Comparison of ENCODE assay signal across 9 mouse cellular contexts in genomic region chr7:24662575-24662974, GRCm38 (mm10). TPM values are rescaled to one million over a fixed set of nuclear protein-coding genes. Genes with fewer than 3 reads are reported as not detected.
A peak's percentile ranks its signal among the peaks of the same experiment; 100 is the strongest.
DNase-seq lines count a peak whose midpoint lies in the region; ATAC-seq and TF ChIP-seq lines count a peak whose summit lies in the region.
"Had no signal": no experiment of that assay in that cellular context is flagged by ENCODE, and none has a peak within 500 bp of the region (broad histone marks: within the 10 kb centered on the region; RNA-seq: fewer than 3 reads in every experiment).

No protein-coding gene starts in this region.

- H3K4me3 ChIP-seq in limb, embryonic 10.5 days, result no peak overlapping the region
- no peak overlapping the region for H3K4me3 ChIP-seq in midbrain, embryonic 14.5 days (replicated peaks; ENCODE audit: low read depth, low read length)
- H3K4me3 ChIP-seq in spleen, adult 2 months (ENCODE audit: extremely low read depth, insufficient read depth, insufficient read length), result no peak overlapping the region
- H3K4me3 ChIP-seq: erythroblast, embryonic 14.5 days had no signal

- peaks cover 6% of the 10 kb centered on the region for H3K27me3 ChIP-seq in Patski
- H3K27me3 ChIP-seq in limb, embryonic 10.5 days (ENCODE audit: low read depth, poor library complexity, severe bottlenecking), result no peaks in the 10 kb centered on the region
- no peaks in the 10 kb centered on the region for H3K27me3 ChIP-seq in midbrain, embryonic 14.5 days (ENCODE audit: control insufficient read depth, insufficient read depth, low read length)
- H3K27me3 ChIP-seq in spleen, adult 2 months (ENCODE audit: control insufficient read depth, insufficient read depth, low read length), result no peaks in the 10 kb centered on the region

- TF ChIP-seq CTCF in Patski (IDR thresholded peaks at IDR 0.05), result peak; percentile 93
- TF ChIP-seq CTCF in spleen, adult 2 months (IDR thresholded peaks at IDR 0.05; ENCODE audit: extremely low read depth, insufficient read depth, insufficient read length, insufficient replicate concordance), result peak; percentile 80; the same call in 1 of the 2 replicates

- no peak overlapping the region for H3K9ac ChIP-seq in midbrain, embryonic 14.5 days (replicated peaks; ENCODE audit: low read length)

- no peak overlapping the region for H3K27ac ChIP-seq in limb, embryonic 10.5 days
- no peak overlapping the region for H3K27ac ChIP-seq in midbrain, embryonic 14.5 days (replicated peaks; ENCODE audit: low read depth, low read length)
- no peak overlapping the region for H3K27ac ChIP-seq in spleen, adult 2 months (ENCODE audit: insufficient read depth, low read length)

- WGBS in limb, embryonic 10.5 days, result 14% methylated on average over 8 of the region's 8 CpGs
- 14% methylated on average over 8 of the region's 8 CpGs for WGBS in midbrain, embryonic 14.5 days
- 7% methylated on average over 8 of the region's 8 CpGs for WGBS in spleen, adult 2 months

- H3K36me3 ChIP-seq in limb, embryonic 10.5 days, result no peaks in the 10 kb centered on the region
- no peaks in the 10 kb centered on the region for H3K36me3 ChIP-seq in midbrain, embryonic 14.5 days (ENCODE audit: control insufficient read depth, insufficient read depth, low read length)
- no peaks in the 10 kb centered on the region for H3K36me3 ChIP-seq in spleen, adult 2 months (ENCODE audit: control insufficient read depth, insufficient read depth, low read length)

- DNase-seq in 3134 (ENCODE audit: extremely low read depth, insufficient read length, low spot score) (peak; percentile 43), Patski (ENCODE audit: low read depth, low spot score) (no peak)
- DNase-seq in cerebellum, postnatal 14 days, result peak; percentile 77 to 88
- peak; percentile 59 to 73 for DNase-seq in frontal cortex, postnatal 36 days (ENCODE audit: low spot score in 2 of 2)
- DNase-seq in kidney, adult 11 months, result peak; percentile 18
- peak; percentile 84 for DNase-seq in limb, embryonic 10.5 days (ENCODE audit: low spot score)
- DNase-seq in midbrain, embryonic 14.5 days, result peak; percentile 92
- DNase-seq in spleen, adult 2 months (ENCODE audit: low read depth in 1 of 2, low spot score in 2 of 2), result peak; percentile 62 to 67

- POLR2A ChIA-PET in Patski (lab: Charles Lee), result no interaction called here

- no peaks in the 10 kb centered on the region for H3K4me1 ChIP-seq in limb, embryonic 10.5 days
- H3K4me1 ChIP-seq in midbrain, embryonic 14.5 days (ENCODE audit: control insufficient read depth, insufficient read depth, low read length), result no peaks in the 10 kb centered on the region
- H3K4me1 ChIP-seq in spleen, adult 2 months (ENCODE audit: control insufficient read depth, insufficient read depth, insufficient read length), result peaks cover 3% of the 10 kb centered on the region; the same call in 1 of the 2 replicates

- H3K9me3 ChIP-seq in limb, embryonic 10.5 days (replicated peaks), result no peaks in the 10 kb centered on the region
- no peaks in the 10 kb centered on the region for H3K9me3 ChIP-seq in midbrain, embryonic 14.5 days (ENCODE audit: control insufficient read depth, low read length)

- in situ Hi-C loops in Patski (cut with MboI; ENCODE audit: low pct_unique_long_range_greater_than_20kb), result no loop called here

- peak; percentile 74 for ATAC-seq in Patski
- ATAC-seq in midbrain, embryonic 14.5 days (ENCODE audit: low FRiP score, low TSS enrichment), result no peak

- no peak for TF ChIP-seq POLR2A in spleen, adult 2 months (IDR thresholded peaks at IDR 0.05; ENCODE audit: low read depth, low read length)

- CTCF ChIA-PET in Patski (lab: Charles Lee), result interaction anchor here (0.8 to 2.4 kb wide), 16 partner anchors 9 to 189 kb away, joined by 3 to 19 read pairs (median 4); partner anchors contain the start of genes Irgq and Phldb3

- no peak overlapping the region for H3K4me2 ChIP-seq in midbrain, embryonic 14.5 days (ENCODE audit: low read length)

RNA-seq across cellular contexts. Expression of gene Tex101, which starts 13.9 kb away (rescaled TPM):
- not detected for polyA plus RNA-seq in Patski (2021)
- polyA plus RNA-seq in limb, embryonic 10.5 days (2016; fragmentation: Nextera tagmentation; extraction: Ambion mirVana), result not detected in 2 replicates
- not detected in 2 replicates for polyA plus RNA-seq in midbrain, embryonic 14.5 days (2014; fragmentation: Nextera tagmentation; extraction: Ambion mirVana)
- not detected in 2 replicates for polyA plus RNA-seq in spleen, adult 2 months (2012; rRNA removed)
- polyA plus RNA-seq: erythroblast, embryonic 14.5 days had no signal

RNA-seq across cellular contexts. Expression of gene Lypd3, which starts 26.2 kb away (rescaled TPM):
- polyA plus RNA-seq in Patski (2021), result not detected
- polyA plus RNA-seq in limb, embryonic 10.5 days (2016; fragmentation: Nextera tagmentation; extraction: Ambion mirVana), result 1.5 and 2.2 TPM in 2 replicates
- 0.13 and 0.26 TPM in 2 replicates for polyA plus RNA-seq in midbrain, embryonic 14.5 days (2014; fragmentation: Nextera tagmentation; extraction: Ambion mirVana)
- polyA plus RNA-seq in spleen, adult 2 months (2012; rRNA removed), result not detected in 2 replicates
- polyA plus RNA-seq: erythroblast, embryonic 14.5 days had no signal

RNA-seq across cellular contexts. Expression of gene BC049730, which starts 46.5 kb away (rescaled TPM):
- polyA plus RNA-seq in Patski (2021), result not detected
- not detected in 2 replicates for polyA plus RNA-seq in limb, embryonic 10.5 days (2016; fragmentation: Nextera tagmentation; extraction: Ambion mirVana)
- not detected in 2 replicates for polyA plus RNA-seq in midbrain, embryonic 14.5 days (2014; fragmentation: Nextera tagmentation; extraction: Ambion mirVana)
- polyA plus RNA-seq in spleen, adult 2 months (2012; rRNA removed), result not detected in 2 replicates

RNA-seq across cellular contexts. Expression of gene Phldb3, which starts 52.0 kb away (rescaled TPM):
- polyA plus RNA-seq in Patski (2021), result 2.7 TPM
- polyA plus RNA-seq in limb, embryonic 10.5 days (2016; fragmentation: Nextera tagmentation; extraction: Ambion mirVana), result 0.09 and 0.14 TPM in 2 replicates
- not detected in 2 replicates for polyA plus RNA-seq in midbrain, embryonic 14.5 days (2014; fragmentation: Nextera tagmentation; extraction: Ambion mirVana)
- 5.2 and 7.6 TPM in 2 replicates for polyA plus RNA-seq in spleen, adult 2 months (2012; rRNA removed)
